Mouse (Mus musculus): ENCODE measurements at regions not wholly inside any gene's neighbourhood (a gene's known extent, or its start where the extent isn't known, plus 50 kb on each side); places are given as distances from the start of the nearest gene placed in this dataset.

DNA sequence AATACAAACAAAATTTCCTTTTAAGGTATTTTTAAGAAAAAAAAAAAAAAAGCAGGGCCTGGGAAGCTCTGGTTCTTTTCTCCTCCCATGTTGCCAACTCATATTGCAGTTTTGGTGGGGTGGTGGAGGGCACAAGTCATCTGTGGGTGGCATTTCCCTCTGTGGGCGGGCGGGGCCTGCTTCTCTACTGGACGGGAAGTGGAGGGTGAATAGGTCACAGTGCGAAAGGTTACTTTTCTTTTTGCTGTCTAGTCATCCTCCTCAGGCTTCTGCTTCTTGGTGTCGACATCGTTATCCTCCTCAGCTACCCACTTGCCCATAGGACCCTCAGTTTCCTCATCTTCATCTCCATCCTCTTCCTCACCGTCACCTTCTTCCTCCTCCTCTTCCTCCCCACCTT is 55.3 kb upstream of the Plcb1 start:
- DNase-seq, result peak; percentile 13

DNA sequence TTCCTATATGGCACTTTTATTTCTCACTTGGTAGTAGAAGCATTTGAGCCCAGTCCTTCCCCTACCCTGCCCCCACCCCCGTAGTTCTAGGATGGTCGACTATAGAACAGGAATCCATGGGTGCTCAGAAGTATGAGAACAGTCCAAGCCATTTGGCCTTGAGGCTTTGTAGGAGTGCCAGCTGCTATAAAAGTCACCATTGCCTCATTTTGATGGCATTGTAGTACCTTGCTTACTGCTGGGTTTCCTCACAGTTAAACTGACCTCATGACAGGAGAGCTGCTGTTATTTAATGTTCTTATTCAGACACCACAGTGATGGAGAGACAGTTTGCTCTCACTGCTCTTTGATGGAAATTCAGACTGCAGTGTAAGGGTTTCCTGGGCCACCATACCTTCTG is 59.2 kb upstream of the Plcb1 start:
- DNase-seq, result no peak

DNA sequence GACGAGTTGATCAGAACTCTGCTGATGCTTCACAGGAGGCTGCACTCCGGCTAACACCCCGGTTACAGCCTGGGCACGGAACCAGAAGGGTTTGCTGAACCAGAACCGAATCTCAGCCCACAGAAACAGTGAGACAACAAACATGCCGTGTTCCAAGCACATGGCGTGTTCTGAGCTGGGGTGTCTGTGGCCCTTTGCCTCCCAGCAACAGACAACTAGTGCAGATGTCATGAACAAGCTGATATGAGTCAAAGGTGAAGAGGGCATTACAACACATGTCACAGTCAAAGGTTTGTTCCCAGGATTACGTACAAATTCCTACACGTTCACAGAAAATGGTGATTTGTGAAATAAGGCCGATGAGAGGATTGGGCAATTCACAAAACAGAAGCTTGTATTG is 61.8 kb upstream of the Plcb1 start:
- peak; percentile 4 for DNase-seq

DNA sequence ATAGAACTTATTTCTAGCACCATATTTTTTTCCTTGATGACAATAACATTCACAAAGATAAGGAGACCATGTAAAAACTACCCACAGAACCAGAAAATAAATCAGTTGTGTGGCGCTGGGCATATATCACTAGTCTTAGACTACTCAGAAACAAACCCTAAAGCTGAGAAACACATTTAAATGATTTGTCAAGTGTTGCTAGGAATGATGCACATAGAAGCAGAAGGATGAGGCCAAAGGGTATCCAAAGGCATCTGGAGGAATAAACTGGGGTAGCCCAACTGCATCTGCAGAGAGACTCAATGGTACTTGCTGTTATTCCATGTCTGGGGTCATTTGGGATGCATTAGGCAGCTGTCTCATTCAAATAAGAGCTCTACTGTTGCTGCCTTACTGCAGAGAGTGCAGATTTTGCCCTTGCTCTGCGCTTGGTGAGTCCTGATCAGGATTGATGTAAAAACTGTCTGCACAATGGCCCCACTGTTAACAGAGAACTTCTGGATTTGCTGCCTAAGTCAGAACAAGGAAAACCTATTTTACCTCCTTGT is 68.0 kb upstream of the Plcb1 start:
- no peak for DNase-seq

DNA sequence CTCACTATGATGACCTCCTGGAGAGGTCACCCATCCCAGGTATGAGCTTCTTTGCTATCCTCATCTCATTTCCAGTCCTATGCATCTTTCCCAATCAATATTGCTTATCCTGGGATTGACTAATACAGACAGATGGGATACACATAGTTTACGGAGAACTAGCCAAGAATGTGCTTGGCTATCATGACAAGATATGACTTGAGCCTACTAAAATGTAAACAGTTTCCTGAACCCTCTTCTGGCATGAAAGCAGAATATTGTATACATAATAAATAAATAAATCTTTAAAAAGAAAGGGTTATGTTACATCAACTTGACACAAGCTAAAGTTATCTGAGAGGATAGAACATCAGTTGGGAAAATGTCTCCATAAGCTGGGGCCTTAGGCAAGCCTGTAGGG is 69.3 kb upstream of the Plcb1 start:
- no peak for DNase-seq

DNA sequence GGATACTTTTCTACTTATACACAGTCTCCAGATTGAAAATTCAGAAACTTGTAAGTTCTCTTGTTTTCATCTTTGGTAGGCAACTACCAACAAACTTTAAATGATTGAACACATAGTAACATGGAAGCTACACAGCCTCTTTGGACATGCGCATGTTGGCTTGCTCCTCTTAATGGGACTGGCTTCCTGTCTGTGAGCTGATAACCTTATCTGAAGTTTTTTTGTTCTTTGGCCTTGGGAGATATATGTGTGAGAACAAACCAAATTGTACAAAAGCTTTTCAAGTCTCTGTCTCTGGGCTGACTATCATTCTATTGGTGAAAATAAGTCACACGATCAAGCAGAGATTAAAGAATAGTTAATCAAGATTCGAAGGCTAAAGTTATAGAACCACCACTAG is 70.1 kb upstream of the Tmx4 start:
- DNase-seq, result no peak

DNA sequence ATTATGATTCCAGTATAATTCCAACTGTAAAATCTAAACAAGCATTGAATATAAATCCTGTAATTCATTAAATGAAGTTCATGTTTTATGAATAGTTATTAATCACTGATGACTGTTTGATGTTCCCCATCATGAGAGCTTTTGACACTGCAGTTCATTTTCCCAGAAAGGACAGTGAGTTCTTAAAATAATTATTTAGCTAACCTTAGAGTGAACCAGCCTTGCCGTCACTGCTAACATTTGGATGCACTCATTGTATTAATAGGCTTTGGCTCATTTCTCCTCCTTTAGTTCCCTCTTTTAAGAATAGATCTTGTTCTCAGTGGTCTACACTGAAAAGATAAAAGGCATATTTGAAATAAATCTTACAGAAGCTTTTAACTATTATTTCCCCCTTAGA is 64.8 kb upstream of the Tmx4 start:
- DNase-seq, result no peak

DNA sequence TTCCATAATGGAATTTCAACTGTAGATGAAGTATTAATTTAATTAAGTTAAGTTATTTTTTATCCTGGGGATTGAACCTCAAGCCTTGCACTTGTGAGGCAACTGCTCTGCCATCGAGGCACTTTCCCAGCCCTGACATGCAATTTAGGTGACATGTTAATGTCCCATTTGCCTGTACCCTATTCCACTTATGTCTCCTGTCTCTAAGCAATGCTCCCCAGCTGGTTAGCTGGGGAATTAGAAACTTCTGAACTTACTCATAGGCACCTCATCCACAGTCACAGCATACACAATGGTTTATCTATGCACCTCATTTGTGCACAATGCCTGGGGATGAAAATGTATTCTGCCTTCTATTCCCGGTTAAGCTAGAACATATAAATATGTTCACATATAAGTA is 59.1 kb upstream of the Tmx4 start:
- no peak for DNase-seq

DNA sequence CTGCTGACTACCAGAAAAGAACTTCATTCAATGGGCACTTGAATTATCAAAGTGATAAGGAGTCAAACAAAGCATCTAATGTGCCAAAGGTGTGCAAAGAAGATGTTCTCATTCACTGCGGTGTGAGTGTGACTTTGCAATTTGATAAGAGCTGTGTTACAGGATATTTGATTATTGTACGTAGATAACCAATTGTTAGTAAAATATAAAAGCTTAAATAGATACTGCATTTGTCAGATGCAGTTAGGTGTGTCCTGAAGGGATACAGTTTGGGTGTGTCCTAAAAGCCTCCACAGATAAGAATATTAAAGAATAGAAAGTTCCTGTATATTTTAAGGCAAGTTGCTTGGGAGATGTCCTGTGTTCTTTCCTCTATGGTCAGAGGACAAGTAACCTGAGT is 53.5 kb upstream of the Tmx4 start:
- DNase-seq, result no peak

DNA sequence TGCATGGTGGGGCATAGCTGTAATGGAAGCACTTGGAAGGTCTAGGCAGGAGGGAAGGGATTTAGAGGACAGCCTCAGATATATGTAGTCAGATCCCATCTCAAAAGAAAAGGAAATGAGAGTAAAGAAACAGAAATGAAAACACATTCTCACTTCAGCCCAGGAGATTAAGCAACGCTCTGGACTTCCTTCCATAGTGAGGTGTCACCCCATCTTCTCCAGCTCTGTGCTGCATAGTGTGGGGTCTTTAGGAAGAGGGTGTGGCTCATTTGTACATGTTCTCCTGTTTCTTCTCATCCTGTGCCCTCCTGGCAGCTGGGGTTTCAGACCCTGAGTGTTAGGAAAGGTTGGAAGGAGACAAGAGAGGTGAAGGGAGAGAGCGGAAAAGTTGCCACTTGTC is 52.4 kb upstream of the Tmx4 start:
- DNase-seq, result no peak
